Mouse (Mus musculus): Measurements from ENCODE around the gene Szrd1. TPM values are rescaled to one million over a fixed set of nuclear protein-coding genes. Genes with fewer than 3 reads are reported as not detected.
"Not testable (repeated sequence)": the region's sequence is repeated elsewhere in the genome, so short reads cannot be mapped to it uniquely, and the experiment has no call there.

The Szrd1 gene
- polyA plus RNA-seq, 1 experiment from 2014 or later, result 21.2 TPM

DNA sequence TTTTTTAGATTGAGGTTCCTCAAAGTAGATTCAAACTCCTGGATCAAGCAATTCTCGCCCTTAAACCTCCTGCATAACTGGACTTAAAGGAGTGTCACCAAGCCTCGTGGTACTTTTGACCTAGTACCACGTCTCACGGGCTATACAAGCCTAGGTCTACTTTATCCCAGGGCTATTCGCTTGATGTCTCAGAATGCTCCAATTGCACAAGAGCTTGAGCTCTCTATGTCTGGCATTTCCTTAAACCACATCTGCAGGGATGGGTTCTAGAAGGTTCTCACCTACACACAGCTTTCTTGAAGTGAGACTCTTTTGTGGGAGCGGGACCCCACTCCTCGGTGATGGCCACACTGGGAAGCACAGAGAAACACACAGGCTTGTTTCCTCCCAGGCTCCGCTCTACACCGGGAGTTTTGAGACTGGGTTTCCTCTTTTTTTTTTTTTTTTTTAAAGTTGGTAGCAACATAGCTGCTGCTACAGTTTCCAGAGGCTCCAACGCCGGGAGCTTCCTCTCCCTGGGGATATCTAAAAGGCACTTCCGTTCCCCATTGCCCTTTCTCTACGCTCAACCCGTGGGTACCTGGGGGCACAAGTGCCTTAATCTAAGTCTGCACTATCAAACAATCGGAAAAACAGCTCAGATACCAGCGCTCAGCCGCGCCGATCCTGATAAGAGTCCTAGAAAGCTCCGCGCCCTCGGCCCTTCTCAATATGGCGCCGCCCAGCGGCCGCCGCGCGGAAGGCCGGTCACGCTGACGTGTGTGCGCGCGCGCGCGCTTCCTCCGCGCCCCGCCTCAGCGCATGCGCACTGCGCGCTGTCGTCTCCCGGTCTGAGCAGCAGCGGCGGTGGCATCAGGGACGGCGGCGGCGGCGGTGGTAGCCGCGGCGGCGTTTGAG, 7.8 kb upstream of the Szrd1 start, which contains the start of gene Fbxo42:
Fbxo42 (plus strand) TSS at position 802 of the 897 bp plus-strand sequence.
- Histone ChIP-seq H3K27ac (peak within 1 kb of the TSS; percentile 87), H3K4me2 (peak within 1 kb of the TSS; percentile 80), H3K9ac (peak within 1 kb of the TSS; percentile 96), H3K27me3 (no peaks in the 10 kb centered on the region), H3K36me3 (no peaks in the 10 kb centered on the region), H3K9me3 (replicated peaks) (no peaks in the 10 kb centered on the region), H3K4me1 (replicated peaks) (peaks cover 49% of the 10 kb centered on the region), H3K4me3 (replicated peaks) (peak within 1 kb of the TSS; percentile 83)
- peak; percentile 89 for DNase-seq
- 5% methylated on average over 58 of the region's 58 CpGs for WGBS (ENCODE audit: insufficient replicate concordance)
- ATAC-seq (ENCODE audit: low read depth), result peak; percentile 89

DNA sequence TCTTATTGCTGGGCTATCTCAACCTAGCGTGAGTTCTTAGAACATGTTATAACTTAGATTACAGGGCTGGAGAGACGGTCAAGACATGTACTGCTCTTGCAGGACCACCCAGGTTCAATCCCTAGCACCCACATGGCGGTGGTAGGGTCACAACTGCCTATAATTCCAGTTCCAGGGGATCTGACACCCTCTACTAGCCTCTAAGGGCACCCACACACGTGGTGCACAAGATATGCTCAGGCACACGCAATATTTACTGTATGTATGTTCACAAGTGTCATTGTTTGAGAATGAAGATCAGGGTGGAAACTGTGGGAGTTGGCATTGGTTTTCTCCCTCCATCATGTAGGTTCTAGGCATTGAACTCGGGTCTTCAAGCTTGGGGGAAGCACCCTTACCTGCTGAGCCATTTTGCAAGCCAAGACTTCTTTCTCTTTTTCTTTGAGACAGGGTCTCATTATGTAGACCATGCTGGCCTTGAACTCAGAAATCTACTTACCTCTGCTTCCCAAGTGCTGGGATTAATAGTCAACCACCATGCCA, 7.0 kb upstream of the Szrd1 start:
- peak overlapping the region; percentile 80; the same call in 1 of the 2 replicates for H3K4me2 ChIP-seq
- DNase-seq, result no peak
- H3K9me3 ChIP-seq (replicated peaks), result no peaks in the 10 kb centered on the region
- H3K4me1 ChIP-seq (replicated peaks), result peaks cover 45% of the 10 kb centered on the region
- peak overlapping the region; percentile 87 for H3K27ac ChIP-seq
- H3K4me3 ChIP-seq (replicated peaks), result no peak overlapping the region
- no peak overlapping the region for H3K9ac ChIP-seq
- no peaks in the 10 kb centered on the region for H3K36me3 ChIP-seq
- WGBS (ENCODE audit: insufficient replicate concordance), result 79% methylated on average over 6 of the region's 6 CpGs
- ATAC-seq (ENCODE audit: low read depth), result no peak
- H3K27me3 ChIP-seq, result no peaks in the 10 kb centered on the region

DNA sequence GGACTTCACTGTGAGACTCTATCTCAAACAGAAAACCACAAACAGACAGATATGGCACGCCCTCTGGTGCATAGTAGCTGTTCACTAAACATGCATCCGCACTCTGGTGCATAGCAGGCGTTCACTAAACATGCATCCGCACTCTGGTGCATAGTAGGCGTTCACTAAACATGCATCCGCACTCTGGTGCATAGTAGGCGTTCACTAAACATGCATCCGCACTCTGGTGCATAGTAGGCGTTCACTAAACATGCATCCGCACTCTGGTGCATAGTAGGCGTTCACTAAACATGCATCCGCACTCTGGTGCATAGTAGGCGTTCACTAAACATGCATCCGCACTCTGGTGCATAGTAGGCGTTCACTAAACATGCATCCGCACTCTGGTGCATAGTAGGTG, 5.5 kb upstream of the Szrd1 start:
- not testable (repeated sequence) for H3K27me3 ChIP-seq; H3K4me2 ChIP-seq; DNase-seq; H3K9ac ChIP-seq; H3K9me3 ChIP-seq (replicated peaks); H3K4me3 ChIP-seq (replicated peaks); H3K27ac ChIP-seq; H3K36me3 ChIP-seq; ATAC-seq (ENCODE audit: low read depth)
- peaks cover 33% of the 10 kb centered on the region for H3K4me1 ChIP-seq (replicated peaks)
- 62% methylated on average over 11 of the region's 16 CpGs for WGBS (ENCODE audit: insufficient replicate concordance)

DNA sequence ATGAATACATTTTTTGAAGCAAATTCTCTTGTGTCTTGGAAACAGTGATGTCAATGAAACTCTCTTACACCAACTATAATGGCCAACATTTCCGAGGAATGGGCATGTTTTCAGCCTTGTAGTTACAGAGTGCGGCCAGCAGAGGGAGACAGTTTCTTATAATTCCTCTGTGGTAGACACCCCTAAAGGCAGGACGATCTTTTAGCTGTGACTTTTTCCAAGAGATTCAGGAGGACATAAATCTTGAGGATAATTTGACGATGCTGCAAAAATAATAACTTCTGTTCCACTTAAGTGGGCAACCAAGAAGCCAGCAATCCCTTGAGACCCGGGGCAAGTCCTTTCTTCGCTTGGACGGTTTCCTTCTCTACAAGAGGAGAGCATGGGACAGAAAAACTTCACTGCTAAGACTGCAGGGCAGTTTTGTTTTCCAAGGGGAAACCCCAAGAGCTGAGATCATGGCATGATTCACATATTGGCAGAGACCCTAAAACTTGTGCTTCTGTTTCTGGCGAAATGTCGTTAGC, 2.8 kb upstream of the Szrd1 start:
- H3K27ac ChIP-seq, result no peak overlapping the region
- H3K4me3 ChIP-seq (replicated peaks), result no peak overlapping the region
- H3K27me3 ChIP-seq, result no peaks in the 10 kb centered on the region
- H3K9me3 ChIP-seq (replicated peaks), result no peaks in the 10 kb centered on the region
- ATAC-seq (ENCODE audit: low read depth), result no peak
- peak; percentile 64 for DNase-seq
- H3K36me3 ChIP-seq, result no peaks in the 10 kb centered on the region
- H3K4me2 ChIP-seq, result peak overlapping the region; percentile 17; the same call in 1 of the 2 replicates
- no peak overlapping the region for H3K9ac ChIP-seq
- WGBS (ENCODE audit: insufficient replicate concordance), result 26% methylated on average over 9 of the region's 9 CpGs
- H3K4me1 ChIP-seq (replicated peaks), result peaks cover 33% of the 10 kb centered on the region

DNA sequence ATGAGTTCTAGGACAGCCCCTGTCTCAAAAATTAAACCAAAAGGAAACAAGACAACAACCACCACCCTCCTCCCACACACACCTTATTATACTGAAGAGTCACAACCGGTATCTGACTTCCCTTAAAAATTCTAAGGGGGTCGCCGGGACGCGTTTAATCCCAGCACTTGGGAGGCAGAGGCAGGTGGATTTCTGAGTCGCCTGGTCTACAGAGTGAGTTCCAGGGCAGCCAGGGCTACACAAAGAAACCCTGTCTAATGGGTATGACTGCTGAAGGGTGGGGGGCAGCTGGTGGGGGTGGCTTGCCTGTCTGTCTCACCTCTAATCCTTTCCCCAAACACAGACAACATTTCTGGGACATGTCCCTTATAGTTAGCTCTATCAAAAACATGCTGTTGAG, 1.4 kb upstream of the Szrd1 start:
- no peaks in the 10 kb centered on the region for H3K9me3 ChIP-seq (replicated peaks)
- H3K9ac ChIP-seq, result no peak overlapping the region
- no peak overlapping the region for H3K4me3 ChIP-seq (replicated peaks)
- DNase-seq (no peak), ATAC-seq (ENCODE audit: low read depth) (no peak)
- no peak overlapping the region for H3K4me2 ChIP-seq
- H3K27me3 ChIP-seq, result no peaks in the 10 kb centered on the region
- H3K36me3 ChIP-seq, result no peaks in the 10 kb centered on the region
- no peak overlapping the region for H3K27ac ChIP-seq
- H3K4me1 ChIP-seq (replicated peaks), result peaks cover 38% of the 10 kb centered on the region
- 82% methylated on average over 6 of the region's 6 CpGs for WGBS (ENCODE audit: insufficient replicate concordance)

DNA sequence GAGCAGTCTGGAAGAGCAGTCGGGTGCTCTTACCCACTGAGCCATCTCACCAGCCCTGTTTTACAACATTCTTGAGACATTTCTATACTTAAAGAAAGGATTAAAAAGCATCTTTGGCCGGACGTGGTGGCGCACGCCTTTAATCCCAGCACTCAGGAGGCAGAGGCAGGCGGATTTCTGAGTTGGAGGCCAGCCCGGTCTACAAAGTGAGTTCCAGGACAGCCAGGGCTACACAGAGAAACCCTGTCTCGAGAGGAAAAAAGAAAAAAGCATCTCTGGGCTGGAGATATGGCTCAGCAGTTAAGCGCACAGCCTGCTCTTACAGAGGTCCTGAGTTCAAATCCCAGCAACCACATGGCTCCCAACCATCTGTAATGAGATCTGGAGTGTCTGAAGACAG, 779 bp upstream of the Szrd1 start:
- 86% methylated on average over 9 of the region's 9 CpGs for WGBS (ENCODE audit: insufficient replicate concordance)
- not testable (repeated sequence) for ATAC-seq (ENCODE audit: low read depth)
- peak overlapping the region; percentile 97; the same call in 1 of the 2 replicates for H3K4me2 ChIP-seq

DNA sequence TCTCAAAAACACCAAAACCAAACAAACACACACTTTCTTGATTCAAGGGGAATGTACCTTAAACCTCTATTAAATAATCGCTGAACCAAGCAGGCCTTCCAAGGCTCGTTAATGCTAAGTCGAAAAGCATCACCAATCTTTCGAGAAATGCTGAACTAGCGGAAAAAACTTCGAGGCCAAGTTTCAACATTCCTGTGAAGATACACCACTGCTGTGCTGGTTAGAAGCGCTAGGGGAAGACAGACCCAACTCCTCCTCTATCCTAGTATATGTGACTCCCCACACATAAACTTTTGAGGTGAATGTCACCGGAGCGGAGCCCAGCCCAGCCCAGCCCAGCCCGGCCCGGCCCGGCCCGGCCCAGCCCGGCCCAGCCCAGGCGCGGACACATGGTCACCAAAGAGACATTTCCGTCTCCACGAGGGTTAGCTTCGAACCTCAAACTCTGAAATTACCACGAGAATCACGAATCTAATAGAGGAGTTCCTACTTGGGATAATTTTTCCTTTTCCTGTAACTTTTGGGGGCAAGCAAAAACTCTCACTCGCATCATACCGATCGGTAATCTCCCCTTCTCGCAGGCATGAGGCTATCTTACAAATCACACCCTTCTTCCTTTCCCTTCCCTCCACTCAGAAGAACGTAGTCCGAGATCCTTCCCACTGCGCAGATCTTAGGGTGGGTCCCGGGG, 1.0 kb downstream of the Szrd1 start:
- peak; percentile 35 for ATAC-seq (ENCODE audit: low read depth)
- Histone ChIP-seq H3K4me1 (replicated peaks) (peaks cover 54% of the 10 kb centered on the region), H3K9me3 (replicated peaks) (no peaks in the 10 kb centered on the region), H3K27ac (peak overlapping the region; percentile 92), H3K36me3 (peaks cover 8% of the 10 kb centered on the region; the same call in 1 of the 2 replicates), H3K4me2 (peak overlapping the region; percentile 97), H3K9ac (peak overlapping the region; percentile 93), H3K27me3 (no peaks in the 10 kb centered on the region), H3K4me3 (replicated peaks) (peak overlapping the region; percentile 95)
- 1% methylated on average over 29 of the region's 29 CpGs for WGBS (ENCODE audit: insufficient replicate concordance)
- DNase-seq, result peak; percentile 28

More for the DNA sequence above, 779 bp upstream of the Szrd1 start:
- peaks cover 44% of the 10 kb centered on the region for H3K4me1 ChIP-seq (replicated peaks)
- H3K9ac ChIP-seq; H3K27me3 ChIP-seq; H3K9me3 ChIP-seq (replicated peaks); H3K36me3 ChIP-seq; H3K4me3 ChIP-seq (replicated peaks); H3K27ac ChIP-seq; DNase-seq: not testable (repeated sequence)

DNA sequence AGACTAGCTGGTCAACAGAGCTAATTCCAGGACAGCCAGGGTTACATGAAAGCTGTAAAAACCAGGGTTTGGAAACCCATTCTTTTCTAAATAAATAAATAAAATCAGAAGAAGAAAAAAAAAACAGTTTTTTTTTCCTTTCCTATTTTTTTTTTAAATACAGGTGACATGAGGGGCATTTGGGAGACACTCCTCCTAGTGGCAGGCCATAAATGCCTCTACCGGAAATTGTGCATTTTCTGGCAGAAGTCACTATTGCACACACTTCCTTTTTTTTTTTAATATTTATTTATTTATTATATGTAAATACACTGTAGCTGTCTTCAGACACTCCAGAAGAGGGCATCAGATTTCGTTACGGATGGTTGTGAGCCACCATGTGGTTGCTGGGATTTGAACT, 1.8 kb downstream of the Szrd1 start:
- Histone ChIP-seq H3K9ac (peak overlapping the region; percentile 34; the same call in 1 of the 2 replicates), H3K4me3 (replicated peaks) (peak overlapping the region; percentile 95), H3K4me1 (replicated peaks) (peaks cover 62% of the 10 kb centered on the region), H3K4me2 (peak overlapping the region; percentile 97), H3K27ac (peak overlapping the region; percentile 9; the same call in 1 of the 2 replicates)
- H3K27me3 ChIP-seq; H3K9me3 ChIP-seq (replicated peaks); DNase-seq; H3K36me3 ChIP-seq; ATAC-seq (ENCODE audit: low read depth): not testable (repeated sequence)
- 56% methylated on average over 3 of the region's 3 CpGs for WGBS (ENCODE audit: insufficient replicate concordance)

DNA sequence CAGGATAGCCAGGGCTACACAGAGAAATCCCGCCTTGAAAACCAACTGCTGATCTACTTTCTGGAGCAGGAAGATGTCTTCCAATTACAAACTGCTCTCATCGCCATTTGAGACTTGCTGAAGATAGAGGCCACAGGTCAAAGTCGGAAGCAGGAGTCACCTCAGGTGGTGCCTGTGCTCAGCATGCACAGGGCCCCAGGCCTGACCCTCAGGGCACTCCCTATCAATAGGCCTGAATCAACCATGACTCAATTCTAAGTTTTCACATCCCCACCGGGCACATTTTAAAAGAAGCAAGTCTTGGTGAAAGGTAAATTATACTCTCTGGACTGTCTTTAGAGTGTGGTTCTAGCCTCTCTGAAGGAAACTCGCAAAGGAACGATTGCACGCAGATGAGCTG, 3.4 kb downstream of the Szrd1 start:
- H3K36me3 ChIP-seq, result peaks cover 12% of the 10 kb centered on the region; the same call in 1 of the 2 replicates
- ATAC-seq (ENCODE audit: low read depth) (no peak), DNase-seq (no peak)
- H3K27me3 ChIP-seq, result no peaks in the 10 kb centered on the region
- no peak overlapping the region for H3K4me3 ChIP-seq (replicated peaks)
- H3K9me3 ChIP-seq (replicated peaks), result no peaks in the 10 kb centered on the region
- H3K4me1 ChIP-seq (replicated peaks), result peaks cover 73% of the 10 kb centered on the region
- H3K27ac ChIP-seq, result peak overlapping the region; percentile 43; the same call in 1 of the 2 replicates
- H3K9ac ChIP-seq, result peak overlapping the region; percentile 23; the same call in 1 of the 2 replicates
- H3K4me2 ChIP-seq, result 0 out of 2 replicates have a peak overlapping the region, but pooled peaks have one; percentile 97
- WGBS (ENCODE audit: insufficient replicate concordance), result 79% methylated on average over 7 of the region's 7 CpGs

DNA sequence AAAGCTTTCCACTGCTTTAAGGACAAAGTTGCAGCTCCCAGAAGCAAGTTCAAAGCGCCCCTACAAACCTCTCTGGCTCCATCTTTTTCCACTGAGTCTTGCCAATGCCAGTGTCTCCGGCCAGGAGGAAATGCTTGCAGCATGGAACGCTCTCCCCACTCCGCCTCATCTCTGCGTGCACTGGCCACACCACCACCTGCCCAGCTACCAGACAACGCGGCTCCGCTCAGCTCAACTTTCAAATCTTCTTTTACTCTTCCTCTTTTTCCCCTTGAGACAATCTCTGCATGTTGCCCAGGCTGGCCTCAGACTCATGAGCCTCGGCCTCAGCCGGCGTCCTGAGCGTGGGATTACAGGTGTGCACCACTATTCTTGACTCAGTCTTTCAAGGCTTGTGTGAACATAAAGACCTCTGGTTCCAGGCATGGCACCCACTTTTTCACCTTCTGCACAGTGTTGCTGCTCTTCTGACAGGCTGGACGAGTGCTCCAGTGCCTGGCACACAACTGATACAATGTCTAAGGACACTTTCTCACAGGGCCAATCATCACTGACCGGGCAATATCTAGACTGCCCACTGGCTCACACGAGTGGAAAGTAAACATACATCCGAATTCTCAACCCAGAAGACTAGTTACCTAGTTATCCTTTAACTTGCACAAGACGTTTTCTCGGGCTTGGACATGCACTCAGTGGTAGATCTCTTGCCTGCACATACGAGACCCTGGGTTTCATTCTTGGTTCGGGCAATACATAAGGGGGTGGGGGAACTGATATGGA, 4.6 kb downstream of the Szrd1 start:
- H3K4me1 ChIP-seq (replicated peaks), result peaks cover 83% of the 10 kb centered on the region
- peaks cover 14% of the 10 kb centered on the region; the same call in 1 of the 2 replicates for H3K36me3 ChIP-seq
- peak overlapping the region; percentile 72 for H3K27ac ChIP-seq
- peak overlapping the region; percentile 39; the same call in 1 of the 2 replicates for H3K9ac ChIP-seq
- DNase-seq (no peak), ATAC-seq (ENCODE audit: low read depth) (no peak)
- no peaks in the 10 kb centered on the region for H3K9me3 ChIP-seq (replicated peaks)
- peak overlapping the region; percentile 47 for H3K4me2 ChIP-seq
- no peaks in the 10 kb centered on the region for H3K27me3 ChIP-seq
- 67% methylated on average over 20 of the region's 20 CpGs for WGBS (ENCODE audit: insufficient replicate concordance)
- peak overlapping the region; percentile 18 for H3K4me3 ChIP-seq (replicated peaks)
